Mouse (Mus musculus) heart, postnatal 14 days (tissue): ENCODE data around the gene Znrf1. TPM values are rescaled to one million over a fixed set of nuclear protein-coding genes. Genes with fewer than 3 reads are reported as not detected.

Source experiments
- DNase-seq, 2 experiments: peaks; one replicate each; pipeline ENCODE4 v3.0.0; 2021 to 2022
- intact Hi-C: fragments of 180-260 bp; cut with DNase I; formaldehyde crosslinking; loops from one replicate; pipeline ENCODE4 v1.15.1; 2025
- total RNA-seq, 2 experiments: library from RNA; stranded (reverse); gene quantifications; 2 replicates each; pipeline ENCODE4 v1.2.3; 2021

The Znrf1 gene
- total RNA-seq, 2 experiments from 2014 or later: 62.6 to 72.6 TPM

GRCm38 (mm10) chr8:111650651-111651050 is 114.8 kb downstream of the Znrf1 start:
- no peak for DNase-seq
- intact Hi-C loops: no loop called here

- DNase-seq: no peak
- intact Hi-C loops: no loop called here
These were observed 117.6 kb downstream of the Znrf1 start for GRCm38 (mm10) chr8:111653524-111653923.

GRCm38 (mm10) chr8:111657312-111657854 is 121.5 kb downstream of the Znrf1 start:
- no peak for DNase-seq
- intact Hi-C loops: no loop called here

GRCm38 (mm10) chr8:111658819-111659423 is 123.0 kb downstream of the Znrf1 start:
- intact Hi-C loops: no loop called here
- peak in 1 of 2 experiments; percentile 27 for DNase-seq

- intact Hi-C loops: loop anchor here (2.0 kb wide), 3 partner anchors 38 to 320 kb away; no protein-coding TSS in a partner anchor
- peak; percentile 82 to 88 for DNase-seq
These were observed 126.6 kb downstream of the Znrf1 start for GRCm38 (mm10) chr8:111662473-111662872.

- no peak for DNase-seq
- intact Hi-C loops: no loop called here
These were observed 130.9 kb downstream of the Znrf1 start for GRCm38 (mm10) chr8:111666751-111667150.

Other genes with a start within 250 kb of the Znrf1 start
- 10 to 100 TPM; 17.9 to 19.8 TPM for gene Rfwd3, start 235.9 kb upstream of the Znrf1 start, total RNA-seq
- gene Mlkl, start 197.9 kb upstream of the Znrf1 start, total RNA-seq: 1 to 10 TPM; 3.1 to 3.5 TPM
- under 1 TPM; 0.10 to 0.48 TPM for gene Fa2h, start 142.3 kb upstream of the Znrf1 start, total RNA-seq
- gene Wdr59, start 14.0 kb upstream of the Znrf1 start, total RNA-seq: 10 to 100 TPM in 1 of 2 experiments, 1 to 10 TPM in 1; 7.8 to 10.3 TPM
- 10 to 100 TPM; 11.7 to 12.4 TPM for gene Ldhd, start 94.3 kb downstream of the Znrf1 start, total RNA-seq
- gene Zfp1, start 107.3 kb downstream of the Znrf1 start, total RNA-seq: 1 to 10 TPM; 6.9 to 8.2 TPM
- gene Ctrb1, start 154.9 kb downstream of the Znrf1 start, total RNA-seq: not detected
- gene Bcar1, start 207.7 kb downstream of the Znrf1 start, total RNA-seq: 10 to 100 TPM; 27.1 to 35.7 TPM